Mouse (Mus musculus) hindbrain, embryonic 11.5 days (tissue): ENCODE data around the gene Ldhb. TPM values are rescaled to one million over a fixed set of nuclear protein-coding genes. Genes with fewer than 3 reads are reported as not detected.

Experiments used
- polyA plus RNA-seq: library from polyadenylated mRNA; unstranded; fragments of >200 nt; fragmentation: Nextera tagmentation; extraction: Ambion mirVana; gene quantifications from 2 replicates; pipeline ENCODE4 v1.2.1, GENCODE M21; 2014

Ldhb gene
- polyA plus RNA-seq, 1 experiment from 2014 or later: 388 TPM

Other genes starting within 250 kb of the Ldhb start
- 0.31 and 0.62 TPM in 2 replicates for gene Iapp, start 209.5 kb downstream of the Ldhb start, polyA plus RNA-seq
- 0.65 and 0.80 TPM in 2 replicates for gene Slco1a5, start 185.0 kb downstream of the Ldhb start, polyA plus RNA-seq
- 21.2 and 25.9 TPM in 2 replicates for gene Pyroxd1, start 162.3 kb downstream of the Ldhb start, polyA plus RNA-seq
- gene Recql, start 120.9 kb downstream of the Ldhb start, polyA plus RNA-seq: 34.9 and 41.3 TPM in 2 replicates
- gene Golt1b, start 120.7 kb downstream of the Ldhb start, polyA plus RNA-seq: 117 and 122 TPM in 2 replicates
- 5.7 and 6.3 TPM in 2 replicates for gene Spx, start 94.5 kb downstream of the Ldhb start, polyA plus RNA-seq
- gene Gys2, start 34.8 kb downstream of the Ldhb start, polyA plus RNA-seq: 0.46 TPM in 1 of 2 replicates, not detected in the other
- 4.1 and 4.8 TPM in 2 replicates for gene Kcnj8, start 63.7 kb upstream of the Ldhb start, polyA plus RNA-seq
- 2.1 and 3.4 TPM in 2 replicates for gene Abcc9, start 194.4 kb upstream of the Ldhb start, polyA plus RNA-seq
- 137 and 139 TPM in 2 replicates for gene Cmas, start 248.7 kb upstream of the Ldhb start, polyA plus RNA-seq